Mouse (Mus musculus) erythroblast, embryonic 14.5 days (primary cell): ENCODE measurements around the gene Wdfy4.

Experiments used
- GATA1 ChIP-seq: IDR thresholded peaks from 2 replicates; pipeline ENCODE4 v1.6.1; 2012; ENCODE audit warnings: low read length, inconsistent platforms, mixed read lengths
- TAL1 ChIP-seq: IDR thresholded peaks from 3 replicates; pipeline ENCODE4 v1.6.1; 2012; ENCODE audit warnings: low read length, inconsistent platforms, mixed read lengths

- TF ChIP-seq GATA1 (no peak), TAL1 (no peak)
These were observed 46.0 kb upstream of the Wdfy4 start for GRCm38 (mm10) chr14:33231311-33231710.
